Mouse (Mus musculus): Measurements from ENCODE around the gene Faf2.

- TF ChIP-seq CTCF (IDR thresholded peaks at IDR 0.05; ENCODE audit: low read depth) (no peak), EP300 (IDR thresholded peaks at IDR 0.05; ENCODE audit: low read depth) (no peak)
Measured at GRCm38 (mm10) chr13:54607204-54607603, 14.4 kb upstream of the Faf2 start.
